Mouse (Mus musculus) adrenal gland, adult 18-20 months (tissue): ENCODE measurements around the gene Gm14851. TPM values are rescaled to one million over a fixed set of nuclear protein-coding genes. Genes with fewer than 3 reads are reported as not detected.
"Not testable (repeated sequence)": the region's sequence is repeated elsewhere in the genome, so short reads cannot be mapped to it uniquely, and the experiment has no call there.

Experiments
- DNase-seq, 2 experiments: peaks; one replicate each; pipeline ENCODE4 v3.0.0; 2021 to 2022; ENCODE audit warnings: low spot score in 2 of 2
- long read RNA-seq, 2 experiments: library from polyadenylated mRNA; stranded (forward); transcript quantifications; one replicate each; pipeline ENCODE4 v2.0.0; 2021
- total RNA-seq, 2 experiments: library from RNA; stranded (reverse); gene quantifications; 1 replicate in 1 of 2; 2 replicates in 1 of 2; pipeline ENCODE4 v1.2.3; 2021

Gene Gm14851
- not detected for total RNA-seq
- long read RNA-seq, experiment 1 = 0 reads
- long read RNA-seq, experiment 2 = 0 reads

DNA sequence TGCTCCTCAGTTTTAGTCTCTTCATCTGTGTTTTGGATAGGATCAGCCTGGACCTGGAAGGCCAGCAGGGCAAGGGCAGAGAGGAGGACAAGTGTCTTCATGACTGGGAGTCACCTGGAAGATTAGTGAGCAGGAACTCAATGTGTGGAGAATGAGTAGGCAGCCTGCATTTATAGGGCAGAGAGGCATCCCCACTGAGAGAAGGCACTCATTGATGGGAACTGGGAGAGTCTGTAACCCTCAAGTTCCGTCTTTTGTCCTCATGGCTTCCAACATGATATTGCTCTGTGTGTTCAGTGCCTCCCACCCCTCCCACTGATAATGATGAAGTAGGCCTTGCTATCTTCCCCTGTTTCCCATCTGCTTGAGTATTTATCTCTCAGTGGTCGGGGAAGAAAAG is at the start of gene Gm14851:
Gm14851 (minus strand) TSS at position 101 of the 400 bp plus-strand sequence.
- not testable (repeated sequence) for DNase-seq

DNA sequence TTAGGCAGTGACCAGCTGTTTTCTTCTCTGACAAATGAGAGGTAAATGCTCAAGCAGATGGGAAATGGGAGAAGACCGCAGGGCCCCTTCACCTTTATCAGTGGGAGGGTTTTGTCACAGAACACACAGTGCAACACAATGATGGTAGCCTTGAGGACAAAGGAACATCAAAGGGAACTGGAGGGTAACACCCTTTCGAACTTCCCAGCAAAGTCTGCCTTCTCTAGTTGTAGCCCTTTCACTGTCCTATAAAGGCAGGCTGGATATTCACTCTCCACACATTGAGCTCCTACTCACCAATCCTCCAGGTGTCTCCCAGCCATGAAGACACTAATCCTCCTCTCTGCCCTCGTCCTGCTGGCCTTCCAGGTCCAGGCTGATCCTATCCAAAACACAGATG is 38.5 kb upstream of the Gm14851 start, which contains the start of gene Defa30:
Defa30 (plus strand) TSS at position 301 of the 400 bp plus-strand sequence.
- not testable (repeated sequence) for DNase-seq

DNA sequence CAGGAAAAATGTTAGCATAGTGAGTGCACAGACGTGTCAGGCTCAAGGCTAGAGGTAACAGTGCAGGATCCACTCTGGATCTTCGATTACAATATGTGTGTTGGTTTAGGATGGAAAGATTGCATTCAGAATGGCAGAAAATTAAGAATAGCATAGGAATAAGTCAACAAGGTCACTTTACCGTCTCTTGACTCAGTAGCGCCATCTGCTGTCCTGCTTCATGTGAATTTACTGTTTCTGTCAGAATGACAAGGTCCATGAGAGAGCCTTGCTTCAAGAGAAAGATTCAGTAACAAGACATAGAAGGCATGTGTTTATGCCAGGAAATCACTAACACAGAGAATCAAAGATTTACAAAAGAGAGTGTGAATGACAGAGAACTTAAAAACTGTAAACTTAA is 2.7 kb downstream of the Gm14851 start:
- DNase-seq = peak; percentile 7 to 38

DNA sequence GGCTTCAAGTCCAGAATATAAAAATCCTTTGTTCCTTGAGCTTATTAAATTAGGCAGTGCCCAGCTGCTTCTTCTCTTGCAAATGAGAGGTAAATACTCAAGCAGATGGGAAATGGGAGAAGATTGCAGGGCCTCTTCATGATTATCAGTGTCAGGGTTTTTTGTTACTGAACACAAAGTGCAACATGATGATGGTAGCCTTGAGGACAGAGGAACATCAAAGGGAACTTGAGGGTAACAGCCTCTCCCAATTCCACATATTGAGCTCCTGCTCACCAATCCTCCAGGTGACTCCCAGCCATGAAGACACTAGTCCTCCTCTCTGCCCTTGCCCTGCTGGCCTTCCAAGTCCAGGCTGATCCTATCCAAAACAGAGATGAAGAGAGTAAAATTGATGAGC is 11.7 kb downstream of the Gm14851 start, which contains the start of gene Defa25:
Defa25 (plus strand) TSS at position 301 of the 400 bp plus-strand sequence.
- DNase-seq = not testable (repeated sequence)

DNA sequence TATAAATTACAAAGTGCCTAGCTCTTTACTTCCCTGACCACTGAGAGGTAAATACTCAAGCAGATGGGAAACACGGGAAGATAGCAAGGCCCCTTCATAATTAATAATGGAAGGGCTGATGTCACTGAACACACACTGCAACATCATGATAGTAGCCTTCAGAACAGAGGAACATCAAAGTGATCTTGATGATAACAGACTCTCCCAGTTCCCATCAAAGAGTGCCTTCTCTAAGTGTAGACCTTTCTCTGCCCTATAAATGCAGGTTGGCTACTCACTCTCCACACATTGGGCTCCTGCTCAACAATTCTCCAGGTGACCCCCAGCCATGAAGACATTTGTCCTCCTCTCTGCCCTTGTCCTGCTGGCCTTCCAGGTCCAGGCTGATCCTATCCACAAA is 31.1 kb downstream of the Gm14851 start, which contains the start of gene Defa35:
Defa35 (plus strand) TSS at position 301 of the 400 bp plus-strand sequence.
- not testable (repeated sequence) for DNase-seq

DNA sequence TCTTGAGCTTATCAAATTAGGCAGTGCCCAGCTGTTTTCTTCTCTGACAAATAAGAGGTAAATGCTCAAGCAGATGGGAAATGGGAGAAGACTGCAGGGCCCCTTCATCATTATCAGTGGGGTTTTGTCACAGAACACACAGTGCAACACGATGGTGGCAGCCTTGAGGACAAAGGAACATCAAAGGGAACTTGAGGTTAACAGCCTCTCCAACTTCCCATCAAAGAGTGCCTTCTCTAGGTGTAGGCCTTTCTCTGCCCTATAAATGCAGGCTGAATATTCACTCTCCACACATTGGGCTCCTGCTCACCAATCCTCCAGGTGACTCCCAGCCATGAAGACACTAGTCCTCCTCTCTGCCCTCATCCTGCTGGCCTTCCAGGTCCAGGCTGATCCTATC is 41.1 kb downstream of the Gm14851 start, which contains the start of gene Defa23:
Defa23 (plus strand) TSS at position 301 of the 400 bp plus-strand sequence.
- DNase-seq = not testable (repeated sequence)

Other genes starting within 250 kb of the Gm14851 start
- gene Defb33, start 203.4 kb downstream of the Gm14851 start, total RNA-seq = not detected
- gene Gm15056, start 193.4 kb downstream of the Gm14851 start, total RNA-seq = not detected
- not detected for gene Gm6040, start 174.0 kb downstream of the Gm14851 start, total RNA-seq
- not detected for gene AY761185, start 151.3 kb downstream of the Gm14851 start, total RNA-seq
- not detected for gene Defa21, start 70.5 kb downstream of the Gm14851 start, total RNA-seq
- not detected for gene Defa23, start 41.0 kb downstream of the Gm14851 start, total RNA-seq
- gene Defa35, start 31.0 kb downstream of the Gm14851 start, total RNA-seq = not detected
- gene Defa25, start 11.6 kb downstream of the Gm14851 start, total RNA-seq = not detected
- gene Defa30, start 38.6 kb upstream of the Gm14851 start, total RNA-seq = not detected
- gene Defa22, start 66.2 kb upstream of the Gm14851 start, total RNA-seq = not detected
- gene Defa31, start 95.6 kb upstream of the Gm14851 start, total RNA-seq = not detected
- not detected for gene Gm15293, start 105.5 kb upstream of the Gm14851 start, total RNA-seq
- not detected for gene Gm15292, start 153.7 kb upstream of the Gm14851 start, total RNA-seq
- gene Defa27, start 219.5 kb upstream of the Gm14851 start, total RNA-seq = not detected
- not detected for gene Defa29, start 231.0 kb upstream of the Gm14851 start, total RNA-seq